Mouse (Mus musculus) liver, embryonic 14.5 days (tissue): ENCODE results near the gene Chic2.

Experiments
- CTCF ChIP-seq: IDR thresholded peaks from 2 replicates; pipeline ENCODE4 v1.5.1; 2016; ENCODE audit warnings: antibody characterized with exemption, low read depth, control low read depth
- EP300 ChIP-seq: IDR thresholded peaks from 2 replicates; pipeline ENCODE4 v1.6.1; 2016; ENCODE audit warnings: antibody characterized with exemption, low read depth

DNA sequence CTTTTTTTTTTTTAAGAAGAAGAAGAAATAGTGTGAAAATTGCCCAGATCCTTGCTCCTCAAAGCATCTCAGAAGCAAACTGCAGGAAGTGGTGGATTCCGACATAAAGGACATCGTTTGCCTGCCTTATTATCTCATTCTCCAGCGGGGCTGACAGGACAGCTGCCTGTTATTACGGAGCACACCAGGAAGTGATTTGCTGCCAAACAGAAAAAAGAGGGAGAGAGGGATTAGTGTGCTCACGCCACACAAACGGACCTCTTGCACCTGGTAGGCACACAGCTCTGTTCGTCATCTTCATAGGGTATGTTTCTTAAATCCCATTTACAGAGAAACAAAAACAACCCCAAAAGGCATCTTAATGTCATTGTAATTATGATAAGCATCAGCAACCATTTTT is 64.4 kb downstream of the Chic2 start:
- TF ChIP-seq CTCF (no peak), EP300 (no peak)
